Mouse (Mus musculus) CH12.LX (cell line): ENCODE measurements at regions not wholly inside any gene's neighbourhood (a gene's known extent, or its start where the extent isn't known, plus 50 kb on each side); places are given as distances from the start of the nearest gene placed in this dataset.

Source experiments
- CTCF ChIP-seq, 2 experiments: IDR thresholded peaks in 1 of 2; conservative IDR thresholded peaks in 1 of 2; 2 replicates each; pipeline ENCODE4 v1.5.1; 2011 to 2012; ENCODE audit warnings: low read depth in 2 of 2, low read length in 2 of 2, improper control_type of control experiment in 1 of 2, inconsistent platforms in 1 of 2, mild to moderate bottlenecking in 1 of 2, moderate library complexity in 1 of 2
- JUND ChIP-seq: conservative IDR thresholded peaks from 2 replicates; pipeline ENCODE4 v1.6.1; 2011; ENCODE audit warnings: low read depth, low read length, improper control_type of control experiment
- USF1 ChIP-seq: IDR thresholded peaks from 2 replicates; pipeline ENCODE4 v1.6.1; 2014; ENCODE audit warnings: low read depth, mild to moderate bottlenecking, inconsistent platforms, low read length, improper control_type of control experiment

- TF ChIP-seq CTCF (conservative IDR thresholded peaks at IDR 0.05 in 1 of 2, IDR thresholded peaks at IDR 0.05 in 1 of 2; ENCODE audit: low read depth in 2 of 2, low read length in 2 of 2) (no peak), USF1 (no peak), JUND (no peak)
Observed at GRCm38 (mm10) chr5:112634701-112635100, 57.7 kb upstream of the Sez6l start.
